Mouse (Mus musculus) cerebral cortex, adult 2 months (tissue): ENCODE results near the gene Tmem51.

Experiments
- WGBS: fragments of 180-500 bp; shearing (Covaris S2); methylation state at CpG from one replicate; pipeline ENCODE4 v1.1.7; 2018; 5-methylcytosine and 5-hydroxymethylcytosine counted together

Tmem51 gene

DNA sequence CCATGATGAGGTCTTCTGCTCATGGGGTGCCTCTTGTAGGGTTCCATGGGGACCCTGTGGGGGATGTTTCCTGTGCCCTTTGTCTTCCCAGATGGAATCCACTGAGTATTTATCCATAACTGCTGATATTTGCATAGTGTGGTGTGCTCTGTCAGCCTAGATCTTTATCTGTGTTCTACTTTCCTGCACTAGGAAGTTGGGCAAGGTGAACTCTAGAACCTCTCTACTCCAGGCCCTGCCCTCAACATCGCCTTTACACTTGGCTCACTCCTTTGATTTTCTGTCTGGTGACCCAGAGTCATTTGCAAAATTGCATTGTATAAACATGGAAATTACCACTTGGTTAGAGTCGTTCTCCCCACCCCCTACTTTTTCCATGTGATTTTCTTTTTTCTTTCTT, 59.6 kb downstream of the Tmem51 start:
- 90% methylated on average over 2 of the region's 2 CpGs for WGBS

DNA sequence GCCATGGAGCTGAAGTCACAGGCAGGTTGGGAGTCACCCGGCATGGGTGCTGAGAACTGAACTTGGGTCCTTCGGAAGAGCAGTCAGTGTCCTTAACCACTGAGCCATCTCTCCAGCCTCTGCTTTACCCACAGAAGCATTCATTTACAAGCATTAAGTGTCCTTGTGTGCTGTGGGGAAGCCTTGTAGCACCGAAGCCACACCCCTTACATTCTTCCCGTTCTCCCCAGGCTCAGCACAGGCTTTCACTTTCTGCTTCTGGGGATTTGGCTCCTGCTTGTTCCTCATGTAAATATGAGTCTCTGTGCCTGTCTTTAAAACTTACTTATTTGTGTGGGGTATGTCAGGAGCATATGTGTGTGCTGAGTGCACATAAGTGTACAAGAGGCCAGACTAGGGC, 60.9 kb downstream of the Tmem51 start:
- WGBS: 79% methylated on average over 4 of the region's 4 CpGs

DNA sequence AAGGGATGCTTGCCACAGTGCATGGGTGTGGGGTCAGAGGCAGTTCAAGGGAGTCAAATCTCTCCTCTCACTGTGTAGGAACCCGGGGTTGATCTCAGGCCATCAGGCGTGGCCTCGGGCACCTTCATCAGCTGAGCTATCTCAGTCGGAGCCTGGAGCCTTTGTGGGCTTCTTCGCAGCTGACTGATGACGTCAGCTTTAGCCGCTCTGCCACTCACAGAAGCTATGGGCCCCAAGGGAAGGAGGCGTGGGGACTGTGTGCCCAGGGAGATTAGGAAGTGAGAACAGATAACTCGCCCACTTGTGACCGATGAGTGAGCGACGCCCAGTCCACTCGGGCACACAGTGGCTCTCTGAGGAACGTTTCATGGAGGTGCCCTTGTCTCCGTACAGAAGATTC, 66.4 kb downstream of the Tmem51 start:
- WGBS: 65% methylated on average over 15 of the region's 15 CpGs

DNA sequence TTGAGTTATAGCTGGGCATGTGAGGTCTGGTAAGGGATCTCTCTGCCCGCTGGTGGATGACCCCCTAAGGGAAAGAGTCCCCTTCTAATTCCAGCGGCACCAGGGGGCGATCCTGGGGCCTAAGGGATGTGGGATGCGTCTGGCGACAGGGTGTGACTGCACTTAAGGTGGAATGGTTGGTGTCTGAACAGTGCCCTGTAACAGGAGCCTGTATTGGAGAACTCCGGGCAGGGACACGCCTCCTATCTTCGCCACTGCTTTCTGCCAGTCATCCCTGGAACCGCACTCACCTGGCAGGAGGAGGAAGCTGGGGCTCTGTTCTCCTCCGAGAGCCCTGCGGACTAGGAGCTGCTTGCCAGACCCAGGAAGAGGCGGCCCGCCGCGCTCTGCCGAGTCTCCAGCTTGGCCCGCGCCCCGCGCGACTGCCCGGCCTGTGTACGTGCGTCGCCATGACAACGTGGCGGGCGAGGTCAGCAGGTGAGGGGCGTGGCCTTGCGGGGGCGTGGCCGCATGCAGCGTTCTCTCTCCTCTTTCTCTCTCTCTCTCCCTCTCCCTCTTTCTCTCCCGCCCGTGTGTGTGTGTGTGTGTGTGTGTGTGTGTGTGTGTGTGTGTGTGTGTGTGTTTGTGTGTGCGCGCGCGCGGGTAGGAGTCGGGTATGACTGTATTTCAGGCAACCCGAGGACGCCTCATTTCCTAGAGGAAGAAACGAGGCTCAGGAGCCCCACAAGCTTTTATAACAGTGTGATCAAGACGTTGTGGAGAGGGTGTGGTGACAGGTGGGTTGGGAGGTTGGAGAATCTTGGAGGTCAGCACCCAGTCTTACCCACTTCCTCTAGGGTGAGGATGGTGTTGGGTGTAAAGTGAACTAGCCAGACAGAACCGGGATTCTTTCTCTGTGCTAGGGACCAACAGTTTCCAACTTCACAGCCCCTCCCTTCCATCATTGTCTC, 69.2 kb downstream of the Tmem51 start, which contains the start of gene Fhad1:
Gene Fhad1 (minus strand): TSS at position 424 of the 950 bp plus-strand sequence.
- 4% methylated on average over 45 of the region's 46 CpGs for WGBS

DNA sequence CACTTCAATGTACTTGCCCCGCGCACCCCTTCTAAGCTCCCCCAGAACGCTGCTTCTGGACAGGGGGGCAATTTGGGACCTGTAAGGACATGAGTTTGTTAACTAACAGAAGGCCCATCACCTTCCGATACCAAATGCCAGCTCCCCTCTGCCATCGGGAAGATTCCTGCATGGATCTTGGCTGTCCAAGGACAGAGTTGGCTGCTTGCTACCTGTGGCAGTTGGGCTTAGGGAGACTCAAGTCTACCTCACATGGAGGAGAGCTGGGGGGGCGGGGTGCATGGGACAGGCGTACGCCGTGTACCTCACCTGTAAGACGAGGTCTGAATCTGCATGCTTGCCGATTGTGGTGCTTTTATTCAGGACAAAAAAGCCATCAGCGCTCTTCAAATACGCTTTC, 72.9 kb downstream of the Tmem51 start:
- WGBS: 94% methylated on average over 13 of the region's 13 CpGs

DNA sequence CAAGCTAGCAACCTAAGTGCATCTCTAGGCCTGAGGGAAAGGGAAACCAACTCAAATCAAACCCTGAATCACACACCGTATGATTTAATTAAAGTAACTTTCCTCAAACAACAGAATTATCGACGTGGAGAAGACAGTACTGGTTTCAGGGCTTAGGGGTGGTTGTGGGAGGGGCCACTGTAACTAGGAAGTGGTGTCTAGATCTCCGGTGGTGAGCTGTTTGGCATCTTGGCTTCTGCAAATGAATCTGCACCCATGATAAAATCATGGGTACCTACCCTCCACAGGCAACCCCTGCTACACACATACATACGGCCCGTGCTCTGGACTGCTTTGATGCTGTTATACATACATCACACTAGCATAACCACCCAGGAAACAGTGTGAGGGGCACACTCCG, 73.7 kb downstream of the Tmem51 start:
- 61% methylated on average over 7 of the region's 7 CpGs for WGBS

DNA sequence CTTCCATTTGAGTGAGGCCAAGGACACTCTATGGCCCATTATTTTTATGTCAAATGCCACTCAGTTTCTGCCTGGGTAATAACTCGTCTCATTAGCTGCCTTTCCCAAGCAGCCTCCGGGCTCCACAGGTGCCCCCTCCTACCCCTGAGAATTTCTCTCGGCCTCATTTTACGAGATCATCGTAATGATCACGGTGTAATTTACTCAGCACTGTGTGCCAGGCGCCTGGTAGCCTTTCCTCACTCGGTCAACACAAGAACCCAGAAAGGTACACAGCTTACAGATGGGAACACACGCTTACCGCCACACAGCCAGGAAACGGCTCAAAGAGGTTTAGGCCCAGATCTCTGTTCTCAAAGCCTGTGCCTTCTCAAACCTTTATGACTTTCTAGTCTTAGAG, 75.9 kb downstream of the Tmem51 start:
- 86% methylated on average over 11 of the region's 11 CpGs for WGBS

DNA sequence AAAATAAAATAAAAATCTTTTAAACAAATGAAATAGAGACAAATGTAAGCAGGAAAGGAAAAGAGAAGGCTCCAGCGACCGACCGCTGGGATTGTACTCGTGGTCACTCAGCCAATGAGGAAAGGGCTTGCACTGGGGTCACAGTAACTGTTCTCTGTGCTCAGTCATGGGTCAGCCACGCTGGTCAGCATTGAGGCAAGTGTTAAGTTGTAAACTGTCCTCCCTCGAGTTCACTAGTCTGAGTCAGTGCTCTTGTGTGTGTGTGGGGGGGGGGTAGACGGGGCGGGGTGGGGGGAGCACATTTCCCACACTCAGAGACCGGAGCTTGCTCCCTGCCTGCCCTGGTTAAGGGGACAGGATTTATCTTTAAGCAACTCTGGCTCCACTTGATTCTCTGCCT, 83.5 kb downstream of the Tmem51 start:
- 73% methylated on average over 9 of the region's 9 CpGs for WGBS

DNA sequence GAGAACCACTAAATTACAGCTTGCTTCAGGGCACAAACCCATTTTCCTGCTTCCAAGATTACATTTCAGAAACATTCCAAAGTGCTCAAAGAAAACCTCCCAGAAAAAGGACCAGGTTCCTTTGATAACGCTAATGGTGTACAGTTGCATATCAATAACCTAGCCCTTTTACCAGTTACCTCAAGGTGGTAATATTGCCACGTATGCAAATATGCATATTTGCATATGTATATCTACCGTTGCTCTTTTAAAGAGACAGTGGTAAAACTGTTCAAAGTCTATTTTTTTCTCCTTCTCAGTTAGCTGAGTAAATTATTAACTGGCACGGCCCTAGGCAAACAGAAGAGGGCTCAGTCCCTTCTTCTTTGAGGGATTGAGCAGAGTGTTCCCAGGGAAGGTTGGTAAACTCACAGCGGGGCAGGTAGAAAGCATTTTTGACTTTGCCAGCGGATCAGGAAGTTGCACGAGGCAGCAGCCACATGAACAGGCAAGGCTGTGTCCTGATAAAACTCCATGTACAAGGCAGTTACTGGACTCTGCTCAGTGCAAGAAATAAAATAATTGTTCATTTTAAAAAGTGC, 84.5 kb downstream of the Tmem51 start:
- 52% methylated on average over 7 of the region's 7 CpGs for WGBS

DNA sequence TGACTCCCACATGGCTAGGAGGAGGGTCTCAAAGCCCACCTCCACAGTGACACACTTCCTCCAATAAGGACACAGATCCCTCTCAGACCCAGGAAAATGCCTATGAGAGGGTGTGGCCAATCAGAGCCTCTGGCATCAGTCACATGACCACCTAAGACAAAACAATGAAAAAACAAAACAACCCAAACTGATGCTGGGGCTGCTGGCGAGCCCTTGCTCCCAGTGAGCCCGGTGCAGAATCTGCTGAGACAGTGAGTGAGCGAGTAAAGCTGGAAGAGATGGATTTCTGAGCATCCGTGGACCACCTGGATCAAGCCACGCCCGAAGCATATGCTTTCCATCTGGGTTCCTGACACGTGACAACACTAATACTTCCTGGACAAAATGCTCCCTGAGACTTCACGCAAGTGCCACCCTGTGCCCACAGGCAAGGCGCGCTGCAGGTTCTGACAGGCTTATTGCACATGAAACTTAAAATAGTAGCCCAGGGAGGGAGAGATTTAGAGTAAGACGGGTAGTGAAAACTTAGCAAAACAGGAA, 85.8 kb downstream of the Tmem51 start:
- WGBS: 15% methylated on average over 11 of the region's 11 CpGs

DNA sequence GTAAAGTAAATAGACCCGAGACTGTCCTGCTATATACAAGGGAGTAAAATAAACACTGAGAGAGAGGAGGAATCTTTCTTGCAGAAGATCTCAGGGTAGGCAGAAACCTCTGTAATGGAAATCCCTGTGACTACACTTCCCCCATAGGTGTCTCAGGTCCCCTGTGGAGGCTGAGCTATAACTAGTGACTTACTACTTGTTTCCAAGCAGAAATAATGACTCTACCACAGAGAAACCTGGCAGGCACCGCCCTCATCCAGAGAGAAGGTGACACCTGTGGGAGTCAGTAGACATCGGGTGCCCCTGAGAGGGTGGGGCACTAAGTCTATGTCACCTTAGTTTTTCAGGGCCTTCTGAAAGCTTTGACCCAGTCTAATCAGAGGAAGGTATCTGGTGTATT, 87.2 kb downstream of the Tmem51 start:
- WGBS: 74% methylated on average over 3 of the region's 3 CpGs

DNA sequence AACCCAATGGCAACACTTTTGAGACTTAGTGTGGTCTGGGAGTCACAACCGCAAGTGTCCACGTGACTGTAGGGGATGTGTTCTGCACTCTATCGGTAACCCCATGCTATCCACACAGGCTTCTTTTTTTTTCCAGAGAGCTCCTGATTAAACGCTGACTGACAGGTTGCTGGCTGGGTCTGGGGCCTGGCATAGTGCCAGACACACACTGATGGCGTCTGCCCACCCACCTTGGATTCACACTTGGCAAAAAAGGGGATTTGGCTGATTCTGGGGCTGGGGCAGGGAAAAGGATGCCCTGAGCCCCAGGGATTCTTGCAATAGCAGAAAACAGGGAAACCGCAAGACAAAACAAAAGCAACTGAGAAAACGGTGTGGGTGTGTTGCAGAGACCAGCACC, 88.0 kb downstream of the Tmem51 start:
- 28% methylated on average over 7 of the region's 7 CpGs for WGBS

DNA sequence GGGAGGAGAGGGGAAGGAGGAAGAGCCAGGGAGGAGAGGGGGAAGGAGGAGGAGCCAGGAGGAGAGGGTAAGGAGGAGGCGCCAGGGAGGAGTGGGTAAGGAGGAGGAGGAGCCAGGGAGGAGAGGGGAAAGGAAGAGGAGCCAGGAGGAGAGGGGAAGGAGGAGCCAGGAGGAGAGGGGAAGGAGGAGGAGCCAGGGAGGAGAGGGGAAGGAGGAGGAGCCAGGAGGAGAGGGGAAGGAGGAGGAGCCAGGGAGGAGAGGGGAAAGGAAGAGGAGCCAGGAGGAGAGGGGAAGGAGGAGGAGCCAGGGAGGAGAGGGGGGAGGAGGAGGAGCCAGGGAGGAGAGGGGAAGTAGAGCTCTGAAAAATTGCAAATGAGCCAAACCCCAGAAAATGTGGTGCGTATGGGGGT, 90.0 kb downstream of the Tmem51 start:
- 78% methylated on average over 2 of the region's 2 CpGs for WGBS

DNA sequence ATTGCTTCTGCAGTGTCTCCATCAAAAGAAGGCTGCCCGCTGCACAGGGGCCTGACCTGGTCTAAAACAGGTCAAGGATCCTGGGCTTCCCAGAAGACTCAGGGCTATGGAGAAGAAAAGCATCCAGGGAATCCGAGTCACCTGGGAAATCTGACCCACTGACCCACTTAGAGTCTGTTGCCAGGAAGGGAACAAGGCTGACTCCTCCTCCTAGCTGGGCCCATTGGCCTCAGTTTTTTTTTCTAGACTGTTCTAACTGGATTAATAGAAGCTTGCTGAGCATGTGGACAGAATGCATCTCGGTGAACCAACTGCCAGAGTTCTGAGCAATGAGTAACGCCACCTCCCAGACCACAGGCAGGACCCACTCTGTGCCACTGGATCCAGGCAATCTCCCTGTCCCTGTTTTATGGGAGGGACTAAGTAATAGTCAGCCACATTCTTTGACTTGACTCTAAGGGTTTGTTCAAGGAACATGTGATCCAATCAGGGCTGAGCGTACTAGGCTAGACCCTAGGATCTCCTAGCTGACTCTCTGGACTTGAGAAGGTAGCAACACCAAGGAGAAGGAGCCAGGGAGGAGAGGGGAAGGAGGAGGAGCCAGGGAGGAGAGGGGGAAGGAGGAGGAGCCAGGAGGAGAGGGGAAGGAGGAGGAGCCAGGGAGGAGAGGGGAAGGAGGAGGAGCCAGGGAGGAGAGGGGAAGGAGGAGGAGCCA, 90.6 kb downstream of the Tmem51 start:
- 79% methylated on average over 5 of the region's 5 CpGs for WGBS

DNA sequence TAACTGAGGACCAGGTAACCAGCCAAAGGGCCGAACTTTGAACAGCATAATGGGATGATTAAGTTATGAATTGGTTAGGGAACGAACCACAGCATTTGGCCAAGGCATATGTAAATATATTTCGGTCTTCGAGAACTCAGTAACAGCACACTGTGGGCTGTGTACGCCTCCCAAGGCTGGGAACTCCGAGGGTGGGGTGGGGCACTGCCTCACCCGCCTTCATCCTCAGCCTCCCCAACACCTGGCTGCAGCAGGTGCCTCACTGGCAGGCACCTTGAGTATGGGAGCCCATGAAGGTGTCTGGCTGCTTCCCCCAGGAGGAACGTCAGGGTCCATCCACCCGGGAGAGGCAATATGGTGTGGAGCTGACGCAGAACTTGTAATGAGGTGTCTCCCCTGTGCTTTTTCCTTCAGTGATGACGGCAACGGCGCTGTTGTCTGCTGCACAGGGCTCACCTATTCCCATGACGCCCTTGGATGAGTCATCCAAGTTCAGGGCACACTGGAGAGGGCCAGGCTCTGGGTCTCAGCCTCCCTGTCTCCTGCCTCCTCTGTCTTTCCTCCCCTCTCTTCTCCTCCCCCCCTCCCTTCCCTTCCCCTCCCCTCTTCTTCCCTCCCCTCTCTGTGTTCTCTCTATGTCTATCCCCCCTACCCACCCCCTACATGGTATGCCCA, 91.4 kb downstream of the Tmem51 start:
- 85% methylated on average over 14 of the region's 14 CpGs for WGBS

DNA sequence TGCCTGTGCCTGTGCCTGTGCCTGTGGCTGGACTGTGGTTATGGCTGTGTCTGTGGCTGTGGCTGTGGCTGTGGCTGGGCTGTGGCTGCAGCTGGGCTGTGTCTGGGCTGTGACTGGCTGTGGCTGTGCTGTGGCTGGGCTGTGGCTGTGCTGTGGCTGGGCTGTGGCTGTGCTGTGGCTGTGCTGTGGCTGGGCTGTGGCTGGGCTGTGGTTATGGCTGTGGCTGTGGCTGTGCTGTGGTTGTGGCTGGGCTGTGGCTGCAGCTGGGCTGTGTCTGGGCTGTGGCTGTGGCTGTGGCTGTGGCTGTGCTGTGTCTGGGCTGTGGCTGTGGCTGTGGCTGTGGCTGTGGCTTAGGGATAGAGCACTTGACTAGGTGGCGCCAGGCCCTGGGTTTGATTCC, 95.9 kb downstream of the Tmem51 start:
- 100% methylated on average over 1 of the region's 1 CpGs for WGBS

DNA sequence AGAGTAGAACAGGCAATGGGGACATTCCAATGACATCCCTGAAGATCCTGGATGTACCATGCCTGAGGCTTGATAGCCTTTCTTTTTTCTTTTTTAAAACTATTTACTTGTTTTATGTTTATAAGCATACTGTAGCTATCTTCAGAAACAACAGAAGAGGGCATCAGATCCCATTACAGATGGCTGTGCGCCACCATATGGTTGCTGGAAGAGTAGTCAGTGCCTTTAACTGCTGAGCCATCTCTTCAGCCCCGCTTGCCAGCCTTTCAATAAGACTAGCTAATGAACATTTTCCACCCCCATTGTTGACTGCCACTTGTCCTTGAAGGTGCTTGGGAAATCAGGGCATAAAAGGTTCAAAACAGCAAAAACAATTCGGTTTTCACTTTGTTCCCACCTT, 100.4 kb downstream of the Tmem51 start:
- WGBS: 55% methylated on average over 3 of the region's 3 CpGs

DNA sequence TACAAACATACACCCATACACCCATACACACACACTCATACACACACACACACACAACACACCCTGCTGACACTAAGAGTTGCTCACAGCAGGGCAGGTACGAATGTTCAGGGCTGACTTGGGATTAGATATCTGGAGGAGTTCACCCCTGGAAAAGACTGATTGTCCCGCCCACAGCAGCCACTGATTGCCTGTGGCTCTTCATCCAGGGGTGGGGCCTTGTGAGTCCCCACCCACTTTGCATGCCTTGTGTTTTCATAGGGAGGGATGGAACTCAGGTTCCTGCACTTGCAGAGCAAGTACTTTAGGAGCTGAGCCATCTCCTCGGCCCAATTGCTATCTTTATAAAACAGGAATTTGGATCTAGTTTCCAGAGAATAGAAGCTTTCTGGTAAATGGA, 102.6 kb downstream of the Tmem51 start:
- WGBS: 82% methylated on average over 3 of the region's 3 CpGs
